Mouse (Mus musculus) layer of hippocampus, postnatal 25 days (tissue): ENCODE results near the gene Olfr248. TPM values are rescaled to one million over a fixed set of nuclear protein-coding genes. Genes with fewer than 3 reads are reported as not detected.
"Not testable (repeated sequence)": the region's sequence is repeated elsewhere in the genome, so short reads cannot be mapped to it uniquely, and the experiment has no call there.

Experiments used
- DNase-seq, 2 experiments: peaks; one replicate each; pipeline ENCODE4 v3.0.0; 2022; ENCODE audit warnings: mixed read lengths in 2 of 2, low spot score in 1 of 2; ENCODE audit errors: extremely low spot score in 1 of 2
- total RNA-seq, 2 experiments: library from RNA; stranded (reverse); gene quantifications; 2 replicates each; pipeline ENCODE4 v1.2.3; 2021

Gene Olfr248
- total RNA-seq, result not detected

DNA sequence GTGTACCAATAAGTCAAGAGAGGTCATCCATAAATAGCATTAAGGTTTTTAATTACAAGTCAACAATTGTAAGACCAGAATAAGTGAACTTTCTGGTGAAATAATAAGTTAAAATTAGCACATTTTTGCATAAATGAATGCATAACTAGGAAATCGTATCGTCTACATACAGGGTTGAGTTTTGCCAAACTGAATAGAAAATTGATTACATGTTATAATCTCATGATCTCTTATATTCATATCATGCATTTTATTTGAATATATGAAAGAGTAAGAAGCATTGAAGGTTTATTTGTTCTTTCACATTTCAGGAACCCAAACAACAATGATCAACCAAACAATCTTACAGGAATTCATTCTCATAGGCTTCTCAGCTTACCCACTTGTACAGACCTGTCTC, at the start of gene Olfr248:
Gene Olfr248, plus strand, starts transcription at position 301 of the 400 bp plus-strand sequence.
- DNase-seq, result no peak

DNA sequence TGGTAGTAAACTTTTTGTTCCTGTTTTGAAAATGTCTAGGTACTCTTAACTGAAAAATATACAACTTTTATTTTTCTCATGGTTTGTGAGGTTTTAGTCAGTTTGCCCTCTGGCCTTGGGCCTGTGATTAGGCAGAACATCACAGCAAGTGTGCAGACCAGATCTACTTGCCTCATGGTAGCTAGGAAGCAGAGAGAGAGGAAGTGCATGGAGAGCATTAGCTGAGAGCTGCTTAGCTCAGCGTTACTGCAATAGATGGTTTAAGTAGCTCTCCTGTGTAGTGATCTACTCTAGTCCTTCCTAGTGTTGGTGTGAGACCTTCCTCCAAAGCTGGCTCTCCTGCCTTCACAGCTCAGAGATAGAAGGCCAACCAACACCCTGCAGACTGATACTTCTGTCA, 37.2 kb upstream of the Olfr248 start:
- DNase-seq, result not testable (repeated sequence)

DNA sequence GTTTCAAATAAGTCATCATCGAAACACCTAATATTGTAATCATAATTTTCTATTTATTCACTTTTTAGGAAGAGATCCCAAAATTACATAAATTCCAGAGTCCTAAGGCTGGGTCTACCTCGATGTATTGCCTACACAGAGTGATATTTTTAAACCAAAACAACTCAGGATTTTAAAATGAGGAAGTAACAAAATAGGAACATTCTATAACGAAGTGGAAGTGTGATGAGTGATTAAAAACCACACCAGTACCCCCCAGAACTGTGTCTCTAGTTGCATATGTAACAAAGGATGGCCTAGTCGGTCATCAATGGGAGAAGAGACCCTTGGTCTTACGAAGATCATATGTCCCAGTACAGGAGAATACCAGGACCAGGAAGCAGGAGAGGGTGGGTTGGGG, 36.2 kb upstream of the Olfr248 start:
- no peak for DNase-seq

DNA sequence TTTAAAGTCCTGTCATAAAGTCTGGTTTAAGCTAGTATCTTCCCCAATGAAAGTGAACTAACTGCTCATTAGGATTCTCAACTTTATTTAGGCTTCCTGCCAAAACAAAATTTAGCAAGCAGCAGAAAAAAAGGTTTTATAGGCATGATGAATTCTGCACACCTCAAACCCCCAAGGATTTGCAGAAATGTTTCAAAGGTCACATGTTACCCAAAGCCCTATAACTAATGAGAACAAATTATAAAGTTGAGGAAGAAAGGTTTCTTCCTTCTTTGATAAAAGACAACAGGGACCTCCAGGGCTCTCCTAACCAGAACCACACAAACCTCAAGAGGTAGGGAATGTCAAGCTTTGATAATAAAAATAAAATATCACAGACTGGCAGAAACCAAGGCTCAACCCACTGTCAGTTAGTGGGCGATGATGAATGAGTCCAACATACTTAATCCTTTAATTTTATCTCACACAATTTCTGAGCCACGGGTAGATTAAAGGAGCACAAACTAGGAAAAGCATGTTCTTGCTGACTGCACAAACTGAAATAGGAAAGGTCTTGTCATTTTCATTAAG, 25.9 kb upstream of the Olfr248 start, which contains the start of gene Olfr417:
Gene Olfr417, plus strand, starts transcription at position 241 of the 570 bp plus-strand sequence.
- no peak for DNase-seq

DNA sequence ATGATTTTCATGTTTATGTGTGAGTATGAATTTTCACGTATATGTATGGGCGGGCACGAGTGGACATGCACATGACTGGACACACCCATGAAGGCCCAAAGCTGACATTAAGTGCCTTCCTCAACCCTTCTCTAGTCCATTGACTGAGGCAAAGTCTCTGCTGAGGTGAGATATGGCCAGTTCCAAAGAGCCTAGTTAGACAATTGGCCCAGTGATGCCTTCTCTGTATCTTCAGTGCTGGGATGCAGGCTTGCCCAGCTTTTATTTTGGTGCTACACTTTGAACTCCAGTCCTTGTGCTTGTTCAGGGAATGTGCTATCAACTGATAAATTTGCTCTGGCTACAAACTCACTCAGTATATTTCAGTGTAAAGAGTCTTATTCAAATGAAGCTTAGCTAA, 17.0 kb upstream of the Olfr248 start:
- DNase-seq, result no peak

DNA sequence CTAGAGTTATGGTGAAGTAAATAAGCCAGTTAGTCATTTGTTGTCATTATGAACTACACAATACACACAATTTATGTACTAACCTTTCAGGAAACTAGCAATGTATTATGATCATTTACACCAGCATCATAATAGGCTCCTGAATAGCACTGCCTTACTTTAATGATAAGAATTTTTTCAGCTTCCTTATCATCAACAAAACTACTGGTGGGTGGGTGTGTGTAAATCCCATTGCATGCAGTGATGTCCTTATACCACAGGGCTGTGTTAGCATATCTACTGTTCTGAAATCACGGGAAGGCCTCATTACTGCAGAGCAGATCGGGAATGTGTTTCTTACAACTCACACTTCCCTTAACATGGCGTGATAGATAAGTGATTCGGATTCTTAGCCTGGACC, 32.1 kb downstream of the Olfr248 start:
- DNase-seq, result no peak

DNA sequence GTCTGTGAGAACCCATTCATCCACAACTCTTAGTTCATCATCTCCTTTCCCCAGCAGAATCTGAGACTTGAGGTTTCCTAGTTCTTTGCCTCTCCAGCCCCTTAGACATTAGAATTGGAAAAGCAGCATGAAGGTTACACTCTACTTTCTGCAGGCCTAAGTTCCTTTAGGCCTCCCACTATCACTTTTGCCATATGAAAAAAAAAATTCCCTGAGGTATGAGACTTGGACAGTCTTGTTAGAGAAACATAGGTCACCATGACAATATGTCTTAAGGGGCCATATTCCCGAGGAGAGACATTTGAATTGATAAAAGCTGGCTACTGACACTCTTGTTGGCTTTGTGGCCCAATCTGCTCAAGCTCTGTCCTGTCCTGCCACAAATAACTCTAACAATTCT, 32.9 kb downstream of the Olfr248 start, which contains the start of gene Olfr414:
Gene Olfr414, plus strand, starts transcription at position 301 of the 400 bp plus-strand sequence.
- no peak for DNase-seq

DNA sequence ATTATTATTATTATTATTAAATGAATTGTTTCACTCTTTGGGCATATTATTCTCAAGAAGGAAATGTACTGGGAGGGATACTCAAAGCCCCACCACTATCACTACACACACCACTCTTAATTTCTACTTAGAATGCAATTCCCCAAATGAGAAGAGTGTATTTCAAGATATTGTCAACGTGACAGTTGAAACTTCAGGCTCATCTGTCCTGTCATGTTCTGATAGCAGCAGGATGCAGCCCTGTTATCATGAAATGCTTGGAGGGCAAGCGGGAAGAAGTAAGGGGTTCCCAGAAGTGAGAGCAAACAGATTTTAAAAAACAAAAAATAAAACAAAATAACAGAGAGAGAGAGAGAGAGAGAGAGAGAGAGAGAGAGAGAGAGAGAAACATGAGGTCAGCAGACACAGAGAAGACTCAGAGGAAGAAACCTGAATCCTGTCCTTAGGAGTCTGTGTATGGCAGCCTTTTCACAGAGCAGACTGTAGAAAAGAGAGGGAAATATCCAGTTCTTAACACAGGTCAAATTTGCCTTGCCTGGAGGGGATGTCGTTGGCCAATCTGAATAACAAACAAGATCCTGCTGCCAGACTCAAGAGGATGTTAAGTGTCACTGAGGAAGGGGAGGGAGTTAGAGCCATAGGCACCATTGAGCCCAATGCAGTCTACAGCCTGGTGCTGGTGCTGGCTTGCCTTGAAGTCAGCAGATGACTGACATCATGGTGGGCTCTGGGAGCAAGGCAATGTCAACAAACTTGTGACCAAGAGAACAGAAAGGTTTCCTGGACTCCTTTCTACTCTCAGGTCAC, 35.5 kb downstream of the Olfr248 start:
- no peak for DNase-seq

DNA sequence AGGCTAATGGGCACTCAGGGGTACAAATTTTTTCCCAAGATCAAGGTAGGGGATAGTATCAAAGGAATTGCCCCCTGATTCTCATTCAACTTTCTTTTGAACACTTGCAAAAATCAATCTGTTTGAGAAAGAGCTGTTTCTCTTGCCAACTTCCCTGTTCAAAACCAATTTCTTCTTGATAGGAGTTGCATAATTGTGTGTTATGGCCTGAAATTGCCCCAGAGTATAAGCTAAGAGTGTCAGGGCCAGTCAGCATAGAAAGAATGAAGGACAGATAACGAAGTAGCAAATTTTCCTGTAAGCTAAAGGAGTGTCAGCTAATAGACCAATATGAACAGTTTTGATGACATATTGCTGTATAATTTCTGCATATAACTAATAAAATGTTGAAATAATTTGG, 36.6 kb downstream of the Olfr248 start:
- no peak for DNase-seq

DNA sequence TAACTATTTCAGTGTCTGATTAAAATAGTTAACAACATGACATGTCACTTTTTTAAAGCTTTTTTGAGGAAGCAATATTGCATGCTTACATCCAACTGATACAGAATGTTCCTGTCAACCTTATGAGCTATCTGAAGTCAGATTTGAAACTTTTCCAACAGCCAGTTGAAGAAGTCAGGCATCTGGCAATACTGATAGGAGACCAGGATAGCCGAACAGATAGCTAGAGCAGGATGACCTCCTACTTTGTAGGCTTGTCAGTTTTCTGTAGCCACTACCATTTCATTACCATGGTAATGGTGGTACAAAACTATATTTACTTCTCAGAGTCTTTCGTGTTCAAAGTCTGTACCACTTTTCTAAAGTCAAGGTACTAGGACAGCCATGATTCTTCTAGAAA, 37.6 kb downstream of the Olfr248 start:
- DNase-seq, result no peak

DNA sequence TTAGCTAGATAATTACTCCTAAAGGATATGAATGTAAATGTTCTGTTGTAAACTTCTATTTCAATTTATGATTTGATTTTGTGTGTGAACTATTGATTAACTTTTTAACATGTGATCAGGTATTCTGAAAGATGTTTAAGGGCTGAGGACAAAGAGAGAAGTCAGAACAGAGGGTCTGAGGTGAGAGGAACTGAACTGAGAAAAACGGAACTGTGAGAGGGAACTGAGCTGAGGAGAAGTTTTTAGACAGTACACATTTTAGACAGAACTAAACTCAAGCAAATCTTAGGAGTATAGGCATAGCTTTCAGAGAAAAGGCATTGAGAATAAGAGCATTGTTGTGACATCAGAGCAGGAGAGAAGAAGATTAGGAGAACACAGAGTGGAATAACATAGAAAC, 43.3 kb downstream of the Olfr248 start:
- no peak for DNase-seq

Other genes with a start within 250 kb of the Olfr248 start
- not detected for gene Olfr420, start 235.4 kb upstream of the Olfr248 start, total RNA-seq
- under 1 TPM; 0.07 to 0.12 TPM for gene Spta1, start 218.3 kb upstream of the Olfr248 start, total RNA-seq
- gene Olfr419, start 139.0 kb upstream of the Olfr248 start, total RNA-seq, result not detected
- gene Mptx1, start 60.5 kb upstream of the Olfr248 start, total RNA-seq, result not detected
- not detected for gene Olfr417, start 25.9 kb upstream of the Olfr248 start, total RNA-seq
- not detected for gene Olfr414, start 33.0 kb downstream of the Olfr248 start, total RNA-seq
- not detected for gene Olfr220, start 51.0 kb downstream of the Olfr248 start, total RNA-seq
- gene Fmn2, start 110.8 kb downstream of the Olfr248 start, total RNA-seq, result 10 to 100 TPM; 60.4 to 65.6 TPM